Comparison of ENCODE assay signal across 13 mouse cellular contexts in genomic region chr14:18106901-18107789, GRCm38 (mm10).
DNase-seq lines count a peak whose midpoint lies in the region; ATAC-seq and TF ChIP-seq lines count a peak whose summit lies in the region.
"Had no signal": no experiment of that assay in that cellular context is flagged by ENCODE, and none has a peak within 500 bp of the region (broad histone marks: within the 10 kb centered on the region; RNA-seq: fewer than 3 reads in every experiment).

No protein-coding gene starts in this region.

- H3K4me1 ChIP-seq in midbrain, postnatal 0 days (ENCODE audit: insufficient read depth, low read length), result no peaks in the 10 kb centered on the region
- H3K4me1 ChIP-seq: hindbrain, embryonic 13.5 days; kidney, embryonic 15.5 days; limb, embryonic 13.5 days had no signal

- no peaks in the 10 kb centered on the region for H3K27me3 ChIP-seq in midbrain, postnatal 0 days (ENCODE audit: insufficient read depth, low read length)
- H3K27me3 ChIP-seq: hindbrain, embryonic 13.5 days; kidney, embryonic 15.5 days; limb, embryonic 13.5 days had no signal

- 68% methylated on average over 3 of the region's 3 CpGs for WGBS in midbrain, postnatal 0 days

- peak overlapping the region; percentile 43; the same call in 1 of the 2 replicates for H3K27ac ChIP-seq in gastrocnemius, adult 2 months
- H3K27ac ChIP-seq in midbrain, postnatal 0 days (ENCODE audit: low read depth, low read length), result no peak overlapping the region
- H3K27ac ChIP-seq: hindbrain, embryonic 13.5 days; kidney, embryonic 15.5 days; limb, embryonic 13.5 days had no signal

- no peak for DNase-seq in gastrocnemius, adult 2 months
- DNase-seq in gastrocnemius, postnatal 25 days, result no peak
- DNase-seq in layer of hippocampus, adult 18-20 months (ENCODE audit: low spot score in 2 of 2), result peak; percentile 36 to 68
- DNase-seq in left cerebral cortex, adult 9 months (ENCODE audit: low spot score in 2 of 2), result peak; percentile 63 to 79
- DNase-seq in right cerebral cortex, postnatal 4 days, result peak; percentile 4
- no peak for DNase-seq in embryo, embryonic 10.5 days (ENCODE audit: low spot score)
- no peak for DNase-seq in spleen, adult 18-20 months
- no peak for DNase-seq in midbrain, postnatal 0 days (ENCODE audit: low spot score)
- DNase-seq: adrenal gland, postnatal 14 days; lung, adult 18-20 months had no signal

- no peak overlapping the region for H3K4me3 ChIP-seq in gastrocnemius, adult 2 months
- H3K4me3 ChIP-seq in midbrain, postnatal 0 days (ENCODE audit: low read depth, low read length), result no peak overlapping the region
- H3K4me3 ChIP-seq: hindbrain, embryonic 13.5 days; kidney, embryonic 15.5 days; limb, embryonic 13.5 days had no signal

- intact Hi-C loops in gastrocnemius, adult 2 months (cut with DNase I), result no loop called here

- no peak overlapping the region for H3K9ac ChIP-seq in midbrain, postnatal 0 days (replicated peaks; ENCODE audit: low read length, poor library complexity, severe bottlenecking)
- H3K9ac ChIP-seq: hindbrain, embryonic 13.5 days; kidney, embryonic 15.5 days; limb, embryonic 13.5 days had no signal

- H3K4me2 ChIP-seq in midbrain, postnatal 0 days (ENCODE audit: low read depth, low read length, poor library complexity, severe bottlenecking), result no peak overlapping the region
- H3K4me2 ChIP-seq: hindbrain, embryonic 13.5 days; kidney, embryonic 15.5 days; limb, embryonic 13.5 days had no signal

- ATAC-seq in midbrain, postnatal 0 days (ENCODE audit: low FRiP score), result no peak

- TF ChIP-seq CTCF in gastrocnemius, adult 2 months (IDR thresholded peaks at IDR 0.05), result no peak
- TF ChIP-seq CTCF in midbrain, postnatal 0 days (IDR thresholded peaks at IDR 0.05), result no peak

- H3K36me3 ChIP-seq in midbrain, postnatal 0 days (ENCODE audit: insufficient read depth, low read length), result no peaks in the 10 kb centered on the region
- H3K36me3 ChIP-seq: hindbrain, embryonic 13.5 days; kidney, embryonic 15.5 days; limb, embryonic 13.5 days had no signal

- H3K9me3 ChIP-seq in midbrain, postnatal 0 days (ENCODE audit: low read length), result peaks cover 4% of the 10 kb centered on the region; the same call in 1 of the 2 replicates
- H3K9me3 ChIP-seq: kidney, embryonic 15.5 days; limb, embryonic 13.5 days had no signal

Comparison
In these comparisons a context has a peak if more than half of its experiments do, and no peak if none do; other contexts are left out.
1. DNase-seq: peak in layer of hippocampus, adult 18-20 months (2 of 2), left cerebral cortex, adult 9 months (2 of 2) and right cerebral cortex, postnatal 4 days (single experiment); none in gastrocnemius, adult 2 months (single experiment), gastrocnemius, postnatal 25 days (single experiment), embryo, embryonic 10.5 days (single experiment), spleen, adult 18-20 months (0 of 2) and midbrain, postnatal 0 days (single experiment).